ENCODE assay signal across 8 mouse cellular contexts in genomic region chr13:14063013-14063941, GRCm38 (mm10). TPM values are rescaled to one million over a fixed set of nuclear protein-coding genes. Genes with fewer than 3 reads are reported as not detected.
DNase-seq lines count a peak whose midpoint lies in the region; ATAC-seq lines count a peak whose summit lies in the region.

Gene Arid4b, plus strand, starts transcription at chr13:14063232.
Gene Ggps1, minus strand, starts transcription at chr13:14063488.

- H3K36me3 ChIP-seq in intestine, embryonic 14.5 days (ENCODE audit: control insufficient read depth, insufficient read depth, low read length), result peaks cover under 1% of the 10 kb centered on the region; the same call in 1 of the 2 replicates

- H3K9ac ChIP-seq in intestine, embryonic 14.5 days (ENCODE audit: low read length), result peak within 1 kb of the TSS; percentile 87

- peak within 1 kb of the TSS; percentile 97 for H3K27ac ChIP-seq in intestine, embryonic 14.5 days (ENCODE audit: low read depth)

- intact Hi-C loops in left cerebral cortex, postnatal 14 days (cut with DNase I), result loop anchor here (5.0 to 10.0 kb wide), 2 partner anchors 64 to 112 kb away; no protein-coding TSS in a partner anchor

- WGBS in intestine, embryonic 14.5 days, result under 1% methylated on average over 64 of the region's 64 CpGs

- H3K4me1 ChIP-seq in intestine, embryonic 14.5 days (replicated peaks; ENCODE audit: control insufficient read depth, insufficient read depth, low read length), result peaks cover 9% of the 10 kb centered on the region

- no peaks in the 10 kb centered on the region for H3K9me3 ChIP-seq in intestine, embryonic 14.5 days (ENCODE audit: control insufficient read depth, low read length)

- DNase-seq in adrenal gland, adult 18-20 months (ENCODE audit: low spot score in 2 of 2), result peak; percentile 86 to 88
- DNase-seq in embryo, embryonic 11 days, result peak; percentile 96
- peak; percentile 97 for DNase-seq in gastrocnemius, postnatal 25 days
- DNase-seq in intestine, embryonic 14.5 days (ENCODE audit: low spot score), result peak; percentile 96
- DNase-seq in left cerebral cortex, postnatal 14 days (ENCODE audit: low spot score in 2 of 2), result peak; percentile 95 to 99
- DNase-seq in mesoderm, embryonic 11.5 days (ENCODE audit: low read depth, low spot score), result peak; percentile 98
- DNase-seq in right cerebral cortex, postnatal 36 days (ENCODE audit: low spot score in 2 of 2), result peak; percentile 96 to 97
- peak; percentile 98 for DNase-seq in yolk sac, embryonic 10.5 days (ENCODE audit: low spot score)

- ATAC-seq in intestine, embryonic 14.5 days (replicated peaks; ENCODE audit: low FRiP score, low TSS enrichment, low read depth), result peak; percentile 97

- peak within 1 kb of the TSS; percentile 91 for H3K4me3 ChIP-seq in intestine, embryonic 14.5 days (ENCODE audit: low read depth, low read length)

- H3K27me3 ChIP-seq in intestine, embryonic 14.5 days (replicated peaks; ENCODE audit: control insufficient read depth, insufficient read depth, low read length), result no peaks in the 10 kb centered on the region

- peak within 1 kb of the TSS; percentile 74 for H3K4me2 ChIP-seq in intestine, embryonic 14.5 days (ENCODE audit: low read length)

RNA-seq across cellular contexts. Expression of gene Arid4b, which starts in this region (rescaled TPM):
- 10 to 100 TPM; 24.8 to 39.1 TPM for total RNA-seq in adrenal gland, adult 18-20 months (2021)
- total RNA-seq in gastrocnemius, postnatal 25 days (2021), result 10 to 100 TPM; 12.0 to 12.5 TPM
- 58.2 and 58.4 TPM in 2 replicates for polyA plus RNA-seq in intestine, embryonic 14.5 days (2014; fragmentation: Nextera tagmentation; extraction: Ambion mirVana)
- total RNA-seq in left cerebral cortex, postnatal 14 days (2021), result 10 to 100 TPM; 38.7 to 43.4 TPM

RNA-seq across cellular contexts. Expression of gene Ggps1, which starts in this region (rescaled TPM):
- total RNA-seq in adrenal gland, adult 18-20 months (2021), result 10 to 100 TPM; 38.3 to 41.0 TPM
- 10 to 100 TPM; 10.4 to 12.6 TPM for total RNA-seq in gastrocnemius, postnatal 25 days (2021)
- polyA plus RNA-seq in intestine, embryonic 14.5 days (2014; fragmentation: Nextera tagmentation; extraction: Ambion mirVana), result 46.2 and 54.5 TPM in 2 replicates
- total RNA-seq in left cerebral cortex, postnatal 14 days (2021), result 10 to 100 TPM; 48.3 to 54.1 TPM

Comparison
In these comparisons a context has a peak if more than half of its experiments do, and no peak if none do; other contexts are left out.
1. Peak in every context shown above with its lines: DNase-seq, ATAC-seq, H3K4me3 ChIP-seq and H3K27ac ChIP-seq.